Mouse (Mus musculus): Measurements from ENCODE around the gene Ros1. TPM values are rescaled to one million over a fixed set of nuclear protein-coding genes. Genes with fewer than 3 reads are reported as not detected.

The Ros1 gene
- polyA plus RNA-seq, 1 experiment from 2014 or later: not detected

Small RNA genes within 50 kb of the gene (microRNA-seq; reads per million reads assigned to microRNA genes)
- not detected for gene Gm24084

Other genes with a start within 250 kb of the Ros1 start
- 31.1 and 31.9 TPM in 2 replicates for gene Vgll2, start 172.7 kb downstream of the Ros1 start, polyA plus RNA-seq (2015; fragmentation: Nextera tagmentation; extraction: Ambion mirVana)
- gene Dcbld1, start 38.4 kb upstream of the Ros1 start, polyA plus RNA-seq (2015; fragmentation: Nextera tagmentation; extraction: Ambion mirVana): 20.2 and 22.0 TPM in 2 replicates
- gene Gm26741, start 163.5 kb upstream of the Ros1 start, polyA plus RNA-seq (2015; fragmentation: Nextera tagmentation; extraction: Ambion mirVana): not detected in 2 replicates
- gene Gopc, start 186.9 kb upstream of the Ros1 start, polyA plus RNA-seq (2015; fragmentation: Nextera tagmentation; extraction: Ambion mirVana): 20.0 and 21.9 TPM in 2 replicates
- 0.13 TPM in 1 of 2 replicates, not detected in the other for gene Nepn, start 193.7 kb upstream of the Ros1 start, polyA plus RNA-seq (2015; fragmentation: Nextera tagmentation; extraction: Ambion mirVana)
- gene Nus1, start 222.3 kb upstream of the Ros1 start, polyA plus RNA-seq (2015; fragmentation: Nextera tagmentation; extraction: Ambion mirVana): 16.3 and 17.4 TPM in 2 replicates

Measured in limb, embryonic 13.5 days (tissue).